Mouse (Mus musculus) adrenal gland, adult 2 months (tissue): ENCODE results near the gene Cdiptos. TPM values are rescaled to one million over a fixed set of nuclear protein-coding genes. Genes with fewer than 3 reads are reported as not detected.

ENCODE experiments used
- DNase-seq: peaks from one replicate; pipeline ENCODE4 v3.0.0; 2021
- polyA plus RNA-seq: library from polyadenylated mRNA; depleted of rRNA; stranded (reverse); fragments of >200 nt; gene quantifications from 2 replicates; pipeline ENCODE4 v1.2.3, GENCODE M21; 2012
- total RNA-seq, 2 experiments: library from RNA; stranded (reverse); gene quantifications; 2 replicates each; pipeline ENCODE4 v1.2.3; 2021

Gene Cdiptos
- total and polyA plus RNA-seq, 3 experiments = 0.43 to 1.6 (median 1.6) TPM

DNA sequence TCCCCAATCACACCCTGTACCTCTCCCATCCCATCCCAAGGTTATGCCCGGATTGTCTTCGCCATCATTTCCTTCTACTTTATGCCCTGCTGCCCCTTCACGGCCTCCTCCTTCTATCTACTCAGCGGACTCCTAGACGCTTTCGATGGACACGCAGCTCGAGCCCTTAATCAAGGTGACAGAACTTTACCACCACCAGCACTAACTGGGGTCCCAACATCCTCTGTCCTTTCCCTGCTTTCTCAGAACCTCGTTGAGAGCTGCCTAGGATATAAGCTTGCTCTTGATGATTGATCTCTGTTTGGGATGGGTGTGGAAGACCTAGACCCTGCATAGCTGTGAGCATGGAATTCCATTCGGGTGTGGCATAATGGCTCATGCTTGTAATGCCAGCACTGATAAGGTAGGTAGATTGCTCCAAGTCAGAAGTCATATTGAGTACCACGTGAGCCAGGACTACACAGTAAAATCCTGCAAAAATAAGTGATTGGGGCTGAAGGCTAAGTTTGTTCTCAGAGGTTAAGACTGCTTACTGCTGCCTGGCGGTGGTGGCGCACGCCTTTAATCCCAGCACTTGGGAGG, 1.1 kb upstream of the Cdiptos start:
- peak; percentile 39 for DNase-seq

DNA sequence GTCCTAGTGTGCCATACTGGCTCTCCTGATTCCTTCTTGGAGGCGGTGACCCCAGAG, 177 bp downstream of the Cdiptos start, which contains the start of gene Cdipt:
Gene Cdipt (plus strand): TSS at position 22 of the 57 bp plus-strand sequence.
- DNase-seq = no peak

DNA sequence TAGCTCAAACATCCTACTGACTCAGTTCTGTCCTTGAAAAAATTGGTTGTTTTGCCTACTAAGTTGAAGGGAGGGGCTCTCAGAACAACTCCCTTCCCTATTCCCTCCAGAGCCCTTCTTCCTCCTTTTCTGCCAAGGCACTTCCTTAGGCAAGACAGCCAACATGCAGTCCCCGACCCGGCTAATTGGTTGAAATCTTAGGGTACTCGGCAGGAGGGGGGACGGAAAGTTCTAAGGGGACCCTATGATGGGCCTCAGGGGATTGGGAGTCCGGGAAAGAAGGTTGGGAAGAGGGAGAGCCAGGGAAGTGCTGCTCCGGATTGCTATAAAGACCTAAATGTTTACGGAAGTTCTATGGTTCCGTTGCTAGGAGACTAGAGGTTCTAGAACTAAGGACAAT, 405 bp downstream of the Cdiptos start:
- no peak for DNase-seq

DNA sequence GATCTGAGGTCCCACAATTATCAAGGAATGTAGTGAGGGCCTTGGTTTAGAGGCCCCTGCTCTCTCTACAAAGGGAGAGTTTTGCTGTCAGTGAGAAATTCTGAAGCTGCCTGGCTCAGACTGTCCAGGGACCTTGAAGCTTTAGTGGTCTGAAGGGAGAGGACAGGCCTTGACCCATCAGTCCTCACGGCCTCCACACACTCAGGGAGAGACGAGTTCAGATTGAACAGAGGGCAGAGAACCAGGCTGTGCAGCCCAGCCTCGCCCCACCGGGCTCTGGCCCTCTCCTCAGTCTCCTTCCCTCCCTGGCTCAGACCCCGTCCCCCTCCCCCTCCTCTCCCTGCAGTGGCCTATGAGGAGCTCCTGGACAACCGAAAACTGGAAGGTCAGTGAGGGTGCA, 8.5 kb downstream of the Cdiptos start:
- peak; percentile 79 for DNase-seq

DNA sequence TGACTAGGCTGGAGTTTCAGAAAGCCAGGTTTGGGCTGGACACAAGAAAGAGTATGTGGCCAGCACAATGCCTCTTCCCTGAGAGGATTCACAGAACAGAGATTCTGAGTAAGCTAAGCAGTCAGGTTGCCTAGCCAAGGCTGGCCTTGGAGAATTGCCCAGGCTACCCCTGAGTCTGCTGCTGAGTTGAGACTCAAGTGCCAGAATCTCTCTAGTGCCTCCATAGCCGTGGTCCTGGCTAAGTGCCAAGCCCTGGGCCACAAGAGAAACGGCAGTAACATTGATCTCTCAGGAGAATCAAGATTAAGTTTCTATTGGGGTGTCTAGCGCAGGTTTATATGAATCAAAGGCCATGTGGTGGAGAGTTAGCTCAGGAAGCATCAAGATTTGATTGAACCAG, 10.3 kb downstream of the Cdiptos start:
- DNase-seq = no peak

DNA sequence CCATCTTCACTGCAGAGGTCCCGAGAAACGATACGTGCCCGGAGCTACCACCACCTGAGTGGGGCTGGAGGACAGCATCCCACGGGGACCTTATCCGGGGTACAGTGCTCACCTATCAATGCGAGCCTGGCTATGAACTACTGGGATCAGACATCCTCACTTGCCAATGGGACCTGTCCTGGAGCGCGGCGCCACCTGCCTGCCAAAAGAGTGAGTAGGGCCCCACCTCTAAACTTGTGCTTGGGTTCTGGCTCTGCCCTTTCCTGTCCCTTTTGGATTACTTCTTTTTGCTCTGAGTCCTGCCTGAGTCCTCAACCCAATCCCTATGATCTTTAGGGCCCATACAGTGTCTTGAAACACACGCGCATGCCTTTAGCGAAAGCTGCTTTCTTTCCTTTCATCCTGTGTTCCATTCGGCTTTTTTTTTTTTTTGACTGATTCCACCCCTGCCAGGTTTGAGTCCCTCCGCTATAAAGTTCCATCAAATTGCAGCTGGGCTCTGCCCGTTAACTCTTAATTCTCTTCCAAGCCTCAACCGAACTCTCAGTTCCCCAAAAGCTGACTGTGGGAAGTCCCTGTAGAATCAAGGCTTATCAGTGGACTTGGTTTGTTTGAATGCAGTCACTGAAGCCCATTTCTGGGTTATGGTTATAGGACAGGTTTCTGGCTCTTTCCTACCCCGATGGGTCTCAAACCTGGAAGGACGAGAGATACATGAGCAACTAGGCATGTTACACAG, 12.2 kb downstream of the Cdiptos start:
- DNase-seq = peak; percentile 52

DNA sequence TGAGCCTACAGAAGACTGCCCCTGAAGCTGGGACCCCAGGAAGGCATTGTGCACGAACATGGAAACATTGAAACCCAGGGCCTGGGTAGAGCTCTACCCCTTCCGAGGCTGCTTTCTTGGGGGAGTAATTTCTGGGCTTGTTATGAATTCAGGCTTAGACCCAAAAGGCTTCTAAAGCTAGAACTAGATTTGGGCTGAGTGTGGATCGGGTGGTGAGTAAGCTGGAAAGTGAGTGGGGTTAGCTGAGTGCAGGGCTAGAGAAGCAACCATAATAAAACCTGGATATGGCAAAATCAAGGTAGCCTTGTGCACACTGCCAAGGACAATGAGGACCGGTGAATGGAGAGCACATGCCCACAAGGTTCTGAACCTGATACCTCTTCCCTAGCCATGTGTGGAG, 13.9 kb downstream of the Cdiptos start:
- DNase-seq = no peak

DNA sequence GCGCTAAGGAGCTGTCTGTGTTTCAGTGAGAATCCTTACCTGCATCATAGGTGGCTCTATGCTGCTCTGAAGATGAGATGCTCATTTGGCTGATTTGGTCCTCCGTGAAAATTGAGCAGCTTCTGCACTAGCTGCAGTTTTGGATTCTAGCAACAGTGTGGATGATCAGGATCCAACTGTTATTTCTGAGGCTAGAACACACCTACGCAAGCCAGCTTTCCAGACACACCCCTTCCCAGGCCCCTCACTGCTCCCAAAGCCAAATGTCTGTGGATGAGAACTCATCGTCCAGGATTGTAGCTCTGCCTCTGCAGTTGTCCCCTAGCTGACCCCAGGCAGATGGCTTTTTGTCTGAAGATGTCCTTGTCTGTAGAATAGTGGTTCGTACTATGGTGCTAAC, 14.8 kb downstream of the Cdiptos start:
- DNase-seq = no peak

DNA sequence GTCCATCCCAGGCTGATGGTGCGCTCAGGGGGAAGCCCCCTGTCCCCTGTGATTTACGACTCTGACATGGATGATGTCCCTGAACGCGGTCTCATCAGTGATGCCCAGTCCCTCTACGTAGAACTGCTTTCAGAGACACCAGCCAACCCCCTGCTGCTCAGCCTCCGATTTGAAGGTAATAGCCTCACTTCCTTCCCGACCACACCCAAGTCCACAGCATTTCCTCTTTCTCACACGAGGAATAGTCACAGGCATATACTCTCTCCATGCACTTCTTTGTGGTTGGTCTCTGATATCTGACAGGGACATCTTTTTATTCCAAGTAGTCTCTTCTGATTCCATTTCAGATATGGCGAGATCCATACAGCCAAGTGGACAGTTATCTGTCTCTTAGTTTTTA, 16.1 kb downstream of the Cdiptos start:
- no peak for DNase-seq

DNA sequence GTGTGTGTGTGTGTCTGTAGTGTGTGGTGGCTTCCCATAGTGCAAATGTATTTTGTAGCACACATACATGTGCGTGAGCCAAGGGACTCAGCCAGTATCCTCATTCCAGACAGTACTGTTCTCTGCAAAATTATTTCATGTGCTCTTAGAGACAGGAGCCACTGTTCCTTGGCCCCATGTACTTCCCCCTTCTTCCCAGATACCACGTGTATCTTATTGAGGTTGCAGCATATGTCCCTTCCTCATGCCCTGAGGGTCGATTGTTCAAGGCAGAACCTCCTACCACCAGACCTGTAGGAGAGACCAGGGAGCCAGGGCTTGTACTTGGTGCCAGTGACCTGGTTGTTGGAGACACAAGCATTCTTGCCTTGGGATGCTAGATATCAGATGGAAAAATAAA, 20.8 kb downstream of the Cdiptos start:
- DNase-seq = no peak

DNA sequence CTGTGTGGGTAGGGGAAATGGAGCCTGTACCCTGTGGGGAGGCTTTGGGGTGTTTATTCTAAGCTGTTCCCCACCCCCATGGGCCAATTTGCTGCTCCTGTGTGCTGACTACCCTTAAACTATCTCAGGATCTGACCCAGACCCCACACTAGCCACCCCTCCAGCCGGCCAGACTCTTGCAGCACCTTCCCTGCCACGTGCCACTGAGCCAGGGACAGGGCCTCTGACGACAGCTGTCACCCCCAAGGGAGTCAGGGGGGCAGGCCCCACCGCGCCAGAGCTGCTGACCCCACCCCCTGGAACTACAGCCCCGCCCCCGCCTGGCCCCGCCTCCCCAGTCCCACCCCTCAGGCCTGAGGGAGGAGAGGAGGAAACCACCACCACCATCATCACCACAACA, 23.3 kb downstream of the Cdiptos start:
- no peak for DNase-seq

DNA sequence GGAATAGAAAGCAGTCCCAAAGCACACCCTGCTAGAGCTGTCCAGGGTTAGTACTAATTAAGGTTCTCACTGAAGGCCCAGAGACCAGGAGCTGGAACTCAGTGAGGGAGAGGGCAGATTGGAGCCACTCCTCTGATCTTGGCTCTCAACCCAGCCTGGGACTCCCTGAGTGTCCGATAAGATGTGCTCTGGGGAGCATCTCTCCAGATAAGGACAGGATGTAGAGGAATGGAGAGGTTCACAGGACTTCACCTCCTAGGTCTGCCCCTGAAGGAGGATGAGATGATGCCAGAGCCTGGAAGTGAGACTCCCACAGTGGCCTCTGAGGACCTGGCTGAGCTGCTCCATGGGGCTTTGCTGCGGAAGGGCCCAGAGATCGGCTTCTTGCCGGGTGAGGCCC, 24.2 kb downstream of the Cdiptos start:
- DNase-seq = no peak

DNA sequence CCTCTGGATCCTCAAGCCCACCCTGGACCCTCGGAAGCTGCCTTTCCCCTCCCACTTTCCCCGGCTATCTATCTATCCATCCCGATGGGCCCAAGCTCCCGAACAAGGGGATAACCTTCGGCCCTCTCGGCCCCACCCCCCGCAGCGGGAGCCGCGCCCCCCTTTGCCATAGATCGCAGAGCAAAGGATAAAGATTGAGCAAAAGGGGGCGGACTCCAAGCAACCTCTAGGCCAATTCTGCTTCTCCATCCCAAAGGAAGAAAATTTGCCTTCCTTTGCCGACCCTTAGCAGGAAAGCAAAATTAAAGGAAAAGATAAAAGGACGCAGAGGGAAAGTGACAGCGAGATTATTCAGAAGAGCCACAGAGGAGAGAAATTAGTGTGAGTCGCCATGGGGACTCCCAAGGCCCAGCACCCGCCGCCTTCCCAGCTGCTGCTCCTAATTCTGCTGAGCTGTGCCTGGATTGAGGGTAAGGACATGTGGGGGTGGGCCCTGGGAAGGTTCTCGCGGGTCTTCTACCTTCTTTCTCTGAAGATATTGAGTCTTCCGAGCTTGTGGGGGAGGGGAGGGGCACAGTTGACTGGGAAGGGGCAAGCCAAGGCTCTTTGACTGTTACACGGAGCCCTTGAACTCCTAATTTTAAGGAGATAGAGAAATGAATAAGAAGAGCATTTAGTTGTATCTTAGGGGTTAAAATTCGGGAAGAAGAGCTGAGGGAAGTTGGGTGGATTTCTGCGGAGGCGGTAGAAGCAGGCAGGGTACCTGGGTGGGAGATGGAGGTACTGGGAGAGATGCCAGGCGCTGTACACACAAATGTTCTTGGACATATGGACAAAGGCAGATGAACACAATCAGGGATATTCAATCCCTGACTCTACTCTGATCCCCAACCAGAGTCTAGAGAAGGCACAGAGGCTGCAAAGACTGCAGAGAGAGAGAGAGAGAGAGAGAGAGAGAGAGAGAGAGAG, 25.0 kb downstream of the Cdiptos start:
- DNase-seq = no peak

DNA sequence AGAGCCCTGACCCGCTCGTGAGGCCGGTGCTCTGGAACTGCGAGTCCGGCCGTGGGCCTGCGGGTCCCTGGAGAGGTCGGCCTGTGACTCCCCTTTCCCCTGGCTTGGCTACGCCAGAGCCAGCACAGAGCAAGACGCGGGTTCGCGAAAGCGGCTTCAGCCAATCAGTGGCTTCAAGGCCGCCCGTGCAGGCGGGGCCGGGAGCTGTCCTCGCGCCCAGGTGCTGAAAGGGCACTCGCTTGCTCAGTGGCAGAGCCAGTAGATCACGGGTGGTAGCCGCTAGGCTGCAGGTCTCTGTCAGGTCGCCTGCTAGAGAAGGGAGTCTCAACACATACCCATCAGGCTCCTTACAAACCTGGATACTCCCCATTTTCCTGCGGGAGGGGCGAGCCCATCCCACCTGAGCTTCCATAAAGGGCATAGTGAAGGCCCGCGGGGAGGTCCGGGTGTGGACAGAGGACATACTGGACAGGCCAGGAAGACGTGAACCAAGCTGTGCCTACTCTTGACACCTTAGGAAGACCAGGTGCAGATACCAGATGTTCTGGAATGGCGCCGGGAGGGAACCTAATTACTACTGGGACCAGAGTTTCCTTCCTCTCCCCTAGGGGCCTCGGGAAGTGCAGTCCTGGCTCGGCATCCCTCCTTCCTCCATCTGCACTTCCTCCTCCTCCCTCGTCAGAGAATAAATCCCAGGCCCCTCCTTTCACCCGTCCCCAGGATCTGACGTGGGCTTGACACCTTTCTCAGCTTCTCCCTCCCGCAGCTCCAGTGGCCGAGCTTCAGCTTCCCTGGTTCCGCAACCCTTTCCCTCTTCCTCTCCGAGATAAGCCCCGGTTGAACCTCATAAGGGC, 25.9 kb downstream of the Cdiptos start, which contains the start of gene Sez6l2:
Gene Sez6l2 (plus strand): TSS at position 771 of the 854 bp plus-strand sequence.
- DNase-seq = peak; percentile 92

DNA sequence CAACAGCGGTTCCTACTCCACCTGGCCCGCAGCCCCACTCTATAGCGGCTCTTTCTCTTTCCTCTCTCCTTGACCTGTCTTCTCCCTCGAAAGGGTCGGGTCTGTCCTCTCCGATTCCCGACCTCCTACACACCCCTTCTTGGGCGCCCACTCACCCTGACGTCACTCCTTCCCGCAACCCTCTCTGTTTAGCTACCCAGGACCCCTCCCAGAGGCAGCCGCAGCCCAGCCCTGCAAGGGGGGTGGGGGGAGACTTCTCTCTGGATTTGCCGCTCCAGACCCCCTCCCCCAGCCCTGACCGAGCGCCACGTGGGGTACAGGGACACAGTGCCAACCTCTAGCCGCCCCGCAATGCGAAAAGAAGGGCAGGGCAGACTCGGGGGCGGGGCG, 26.5 kb downstream of the Cdiptos start, which contains the start of gene Asphd1:
Gene Asphd1 (minus strand): TSS at position 180 of the 390 bp plus-strand sequence.
- no peak for DNase-seq

DNA sequence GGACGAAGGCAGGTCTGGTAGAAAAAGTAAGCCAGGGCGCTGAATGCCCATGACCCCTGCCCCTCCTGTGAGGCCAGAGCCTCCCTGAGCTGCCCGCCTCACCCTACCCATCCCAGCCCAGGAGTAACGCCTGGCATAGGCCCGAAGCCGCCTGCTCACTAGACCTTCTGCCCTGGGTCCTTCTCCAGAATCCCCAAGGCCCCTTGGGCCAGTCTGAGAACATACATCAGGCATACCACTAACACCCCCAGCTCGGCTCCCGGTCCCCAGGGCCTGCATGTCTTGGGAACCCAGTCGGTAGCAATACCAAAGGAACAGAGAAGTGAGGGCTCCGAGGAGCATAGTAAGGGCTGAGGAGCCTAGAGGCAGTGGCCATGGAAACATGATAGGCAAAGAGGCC, 27.3 kb downstream of the Cdiptos start:
- no peak for DNase-seq

DNA sequence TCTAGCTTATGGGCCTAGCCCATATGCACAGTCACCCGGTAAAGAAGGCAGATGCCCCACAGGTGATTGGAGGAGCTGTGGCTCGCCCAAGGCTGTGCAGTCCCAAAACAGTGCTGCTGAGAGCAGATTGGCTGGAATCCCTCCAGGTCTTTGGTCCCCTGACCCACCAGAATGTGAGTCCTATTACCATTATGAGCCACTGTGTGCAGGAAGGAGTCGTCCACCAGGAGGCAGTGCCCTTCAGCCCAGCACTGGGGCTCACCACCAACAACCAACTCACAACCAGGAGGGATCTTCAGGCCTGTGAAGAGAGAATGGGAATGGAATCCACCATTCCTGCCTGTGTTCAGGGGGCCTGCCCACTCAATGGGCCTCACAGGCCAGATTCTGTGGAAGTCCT, 29.4 kb downstream of the Cdiptos start:
- DNase-seq = no peak

DNA sequence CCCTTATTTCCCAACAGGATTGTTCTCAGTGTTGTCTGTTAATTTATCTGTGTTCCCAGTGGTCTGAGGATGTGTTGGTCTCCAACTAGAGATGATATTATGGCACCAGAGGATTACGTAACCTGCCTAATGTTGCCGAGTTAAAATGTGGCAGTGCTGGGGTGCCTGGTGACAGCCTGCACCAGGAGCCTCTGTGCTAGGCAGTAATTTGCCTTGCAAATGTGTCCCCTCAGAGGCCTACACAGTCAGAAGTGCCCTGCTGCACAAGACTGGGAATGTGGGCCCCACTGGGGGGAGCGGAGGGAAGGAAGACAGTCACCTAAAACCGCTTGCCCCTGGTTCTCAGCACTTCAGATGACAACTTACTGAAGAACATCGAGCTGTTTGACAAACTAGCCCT, 34.1 kb downstream of the Cdiptos start:
- DNase-seq = no peak

DNA sequence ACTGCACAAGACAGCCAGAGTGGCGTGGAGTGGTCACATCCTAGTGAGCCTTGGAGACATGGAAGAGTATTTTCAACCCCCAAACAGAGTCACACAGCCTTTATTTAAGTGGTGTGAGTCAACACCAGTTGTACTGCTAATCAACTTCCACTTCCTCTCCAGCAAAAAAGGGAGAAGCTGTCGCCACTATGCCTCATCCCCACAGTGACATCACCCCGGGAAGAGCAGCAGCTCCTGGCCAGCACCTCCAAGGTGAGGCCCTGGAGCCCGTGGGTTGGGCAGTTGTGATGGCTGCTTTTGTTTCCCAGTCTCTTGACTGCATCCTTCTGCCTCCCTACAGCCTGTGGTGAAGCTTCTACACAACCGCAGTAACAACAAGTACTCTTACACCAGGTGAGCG, 34.7 kb downstream of the Cdiptos start:
- DNase-seq = no peak

DNA sequence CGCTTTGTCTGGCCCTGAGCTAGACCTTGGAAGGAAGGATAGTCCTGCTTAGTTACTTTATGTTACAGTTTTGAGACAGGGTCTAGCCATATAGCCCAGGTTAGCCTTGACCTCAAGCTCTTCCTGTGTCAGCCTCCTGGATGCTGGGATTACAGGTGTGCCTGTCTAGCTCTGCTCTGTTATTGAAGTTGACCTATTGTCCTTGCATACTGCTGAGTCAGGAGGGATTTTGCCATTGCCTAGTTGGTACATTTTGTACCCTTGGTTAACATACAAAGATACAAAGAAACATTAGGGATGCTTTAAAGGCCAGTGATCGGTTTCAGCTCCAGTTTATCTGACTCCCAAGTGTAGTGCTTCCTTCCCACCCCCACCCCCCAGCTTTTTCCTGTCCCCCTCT, 43.2 kb downstream of the Cdiptos start:
- DNase-seq = no peak

DNA sequence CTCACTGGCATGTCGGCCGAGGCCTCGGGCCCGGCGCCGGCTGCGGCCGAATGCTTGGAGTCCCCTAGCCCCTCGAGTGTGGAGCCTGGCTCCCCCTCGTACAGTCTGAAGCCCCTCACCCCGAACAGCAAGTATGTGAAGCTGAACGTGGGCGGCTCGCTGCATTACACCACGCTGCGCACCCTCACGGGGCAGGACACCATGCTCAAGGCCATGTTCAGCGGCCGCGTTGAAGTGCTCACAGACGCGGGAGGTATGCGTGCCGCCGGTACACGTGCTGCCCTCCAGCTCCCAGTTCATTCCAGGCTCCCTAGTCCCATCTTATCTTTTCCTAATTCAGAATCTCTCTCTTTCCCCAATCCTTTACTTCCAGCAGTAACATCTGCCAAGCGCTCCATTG, 46.9 kb downstream of the Cdiptos start:
- DNase-seq = peak; percentile 55

DNA sequence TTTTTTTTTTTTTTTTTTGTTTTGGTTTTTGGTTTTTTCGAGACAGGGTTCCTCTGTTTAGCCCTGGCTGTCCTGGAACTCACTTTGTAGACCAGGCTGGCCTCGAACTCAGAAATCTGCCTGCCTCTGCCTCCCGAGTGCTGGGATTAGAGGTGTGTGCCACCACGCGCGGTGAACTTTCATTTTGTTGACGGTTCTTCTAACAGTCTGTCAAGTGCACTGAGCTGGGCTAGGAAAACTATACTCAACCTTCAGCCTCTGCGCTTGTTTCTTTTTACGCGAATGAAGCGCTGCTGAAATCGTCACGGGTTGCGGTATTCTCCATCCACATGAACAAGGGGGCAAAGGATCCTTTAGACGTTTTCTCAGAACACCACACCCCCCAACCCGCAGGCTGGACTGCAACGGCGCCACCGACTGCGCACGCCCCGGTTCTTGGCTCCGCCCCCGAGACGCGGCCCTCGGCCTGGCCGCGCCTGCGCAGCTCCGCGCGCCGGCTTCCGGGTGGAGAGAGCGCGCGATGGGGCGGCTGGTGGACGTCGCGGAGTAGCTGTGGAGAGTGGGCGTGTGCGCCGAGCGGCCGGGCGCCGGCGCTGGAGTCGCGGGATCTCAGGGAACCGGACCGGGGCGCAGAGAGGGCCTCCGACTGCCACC, 47.4 kb downstream of the Cdiptos start, which contains the start of gene Kctd13:
Gene Kctd13 (plus strand): TSS at position 496 of the 654 bp plus-strand sequence.
- peak; percentile 97 for DNase-seq
